Mouse (Mus musculus) adrenal gland, adult 2 months (tissue): ENCODE measurements at regions not wholly inside any gene's neighbourhood (a gene's known extent, or its start where the extent isn't known, plus 50 kb on each side); places are given as distances from the start of the nearest gene placed in this dataset.

Experiments
- DNase-seq: peaks from one replicate; pipeline ENCODE4 v3.0.0; 2021

DNA sequence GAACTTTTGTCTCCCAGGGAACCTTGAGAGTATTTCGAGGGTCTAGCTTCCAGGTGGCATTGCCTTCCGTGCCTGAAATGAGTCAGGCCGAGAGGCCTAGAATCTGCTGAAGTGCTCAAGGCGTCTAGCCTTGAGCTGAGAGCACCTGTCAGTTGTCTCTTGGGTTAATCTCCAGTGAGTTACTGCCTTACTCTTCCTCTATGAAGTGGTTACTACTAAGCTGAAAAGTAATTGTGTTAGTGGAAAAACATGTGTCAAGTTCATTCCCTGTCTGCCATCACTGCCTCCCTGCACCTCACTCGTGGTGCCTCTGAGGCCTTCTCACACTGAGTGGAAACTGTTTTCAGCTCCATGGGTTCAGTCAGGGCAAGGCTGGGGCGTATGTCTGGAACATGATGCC, 69.0 kb upstream of the Egln3 start:
- DNase-seq: no peak

GRCm38 (mm10) chr12:54272226-54272625, 68.6 kb upstream of the Egln3 start:
- DNase-seq: peak; percentile 10

- DNase-seq: no peak
These were observed 62.2 kb upstream of the Egln3 start for GRCm38 (mm10) chr12:54265852-54266251.

DNA sequence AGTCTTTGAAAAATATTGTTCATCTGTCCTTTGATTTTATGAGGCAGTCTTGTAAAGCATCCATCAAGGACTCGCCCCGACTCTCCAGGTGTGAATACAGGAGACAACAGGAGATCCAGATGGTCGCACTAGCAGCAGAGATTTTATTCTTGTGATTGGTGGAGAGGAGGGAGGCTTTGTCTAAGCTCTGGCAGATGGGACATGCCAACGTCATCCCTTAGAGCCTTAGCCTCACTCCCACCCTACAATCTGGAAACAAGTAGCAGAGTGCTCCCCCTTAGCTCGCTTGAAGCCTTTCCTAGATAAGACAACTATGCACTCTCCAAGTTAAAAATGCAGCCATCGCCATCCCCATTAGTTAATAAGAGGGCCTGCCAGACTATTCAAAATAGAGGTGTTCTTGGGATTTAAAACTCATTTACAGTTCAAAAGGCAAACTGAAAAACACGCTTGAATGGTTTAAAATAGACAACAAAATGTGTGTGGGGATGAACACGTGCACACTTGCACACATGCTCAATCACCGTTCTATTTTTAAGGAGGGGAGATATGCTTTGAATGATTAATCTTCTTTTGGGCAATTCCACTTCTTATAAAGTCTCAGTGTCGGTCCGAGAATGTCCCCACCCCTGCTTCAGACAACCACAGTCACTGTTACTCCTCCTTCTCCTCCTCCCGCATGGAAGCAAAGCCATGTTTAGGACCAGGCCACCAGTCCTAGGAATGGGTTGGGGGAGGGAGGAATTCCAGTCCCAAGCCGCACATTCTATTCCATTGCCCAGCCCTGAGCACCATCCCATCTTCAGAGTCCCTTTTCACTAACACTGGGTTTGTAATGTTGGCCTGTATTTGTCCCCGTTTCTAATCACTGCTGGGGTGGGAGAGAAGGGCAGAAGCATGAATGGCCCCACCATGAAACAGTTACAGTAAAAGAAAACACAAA, 61.5 kb upstream of the Egln3 start:
- DNase-seq: no peak

DNA sequence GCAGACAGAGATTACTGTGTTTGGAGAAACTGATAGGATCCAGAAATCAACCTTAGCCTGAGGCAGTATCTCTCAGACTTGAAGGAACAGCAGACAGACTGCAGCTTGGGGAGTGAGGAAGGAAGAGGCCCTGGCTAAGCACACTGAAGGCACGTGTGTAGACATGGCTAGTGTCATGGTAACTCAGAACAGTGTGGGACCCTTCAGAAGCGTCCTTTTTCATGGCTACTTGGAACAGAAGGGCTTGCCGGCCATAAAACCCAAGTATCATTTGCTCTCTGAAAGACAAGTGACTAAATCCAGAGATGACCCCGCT, 60.7 kb upstream of the Egln3 start:
- no peak for DNase-seq

GRCm38 (mm10) chr12:54263733-54264417, 60.2 kb upstream of the Egln3 start:
- no peak for DNase-seq

GRCm38 (mm10) chr12:54262236-54263005, 58.8 kb upstream of the Egln3 start:
- DNase-seq: no peak

- DNase-seq: no peak
These were observed 57.8 kb upstream of the Egln3 start for GRCm38 (mm10) chr12:54261426-54261825.

- no peak for DNase-seq
These were observed 56.8 kb upstream of the Egln3 start for GRCm38 (mm10) chr12:54260502-54260901.

DNA sequence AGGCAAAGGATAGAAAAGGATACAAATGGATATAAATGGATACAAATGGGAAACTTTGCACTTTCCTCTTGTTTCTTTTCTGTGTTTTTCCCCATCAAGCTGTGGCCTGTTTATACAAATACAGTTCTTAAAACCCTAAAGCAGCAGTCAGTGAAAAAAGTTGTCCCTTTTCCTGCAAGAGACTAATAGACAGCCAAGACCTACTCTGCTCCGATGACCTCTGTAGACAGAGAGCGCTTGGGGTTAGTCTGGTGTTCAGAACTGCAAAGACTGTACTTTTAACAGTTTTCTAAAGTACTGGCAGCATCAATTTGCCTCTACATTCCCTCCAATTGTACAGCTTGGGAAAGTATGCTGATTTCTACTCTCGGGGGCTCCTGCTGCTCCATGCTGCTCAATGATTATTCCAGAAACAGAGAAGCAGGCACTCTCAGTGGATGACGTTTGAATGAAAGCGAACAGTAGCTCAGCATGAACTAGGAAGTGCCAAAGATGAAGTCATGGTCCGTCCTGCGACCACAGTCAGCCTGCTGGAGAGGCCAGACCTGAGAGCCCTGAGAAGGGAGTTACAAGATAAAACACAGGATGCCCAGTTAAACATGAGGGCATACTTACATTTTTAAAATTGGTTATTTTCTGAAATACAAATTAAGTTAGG, 54.2 kb upstream of the Egln3 start:
- no peak for DNase-seq

GRCm38 (mm10) chr12:54256506-54257128, 53.0 kb upstream of the Egln3 start:
- DNase-seq: peak; percentile 9
